Mouse (Mus musculus): ENCODE measurements around the gene Gsc.
"Not testable (repeated sequence)": the region's sequence is repeated elsewhere in the genome, so short reads cannot be mapped to it uniquely, and the experiment has no call there.

The Gsc gene

DNA sequence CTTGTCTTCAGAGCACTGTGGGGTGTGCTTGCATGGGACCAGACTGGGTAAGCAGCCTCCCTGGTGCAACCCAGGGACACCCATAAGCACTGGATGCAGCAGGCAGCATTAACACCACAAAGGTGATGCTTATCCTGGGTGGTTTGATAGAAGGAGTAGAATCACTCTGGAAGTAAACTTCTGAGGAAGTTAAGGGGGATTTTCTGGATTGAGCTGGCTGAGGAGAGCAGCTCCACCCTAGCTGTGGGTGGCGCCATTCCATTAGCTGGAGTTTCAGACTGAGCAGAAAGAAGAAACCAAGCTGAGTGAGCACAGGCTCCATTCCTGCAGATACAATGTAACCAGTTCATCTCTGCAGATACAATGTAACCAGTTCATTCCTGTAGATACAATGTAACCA is 20.1 kb downstream of the Gsc start:
- no peak for DNase-seq (ENCODE audit: low spot score in 2 of 2)

- no peak for DNase-seq (ENCODE audit: low spot score in 2 of 2)
Observed at GRCm38 (mm10) chr12:104450257-104450656, 22.9 kb downstream of the Gsc start.

GRCm38 (mm10) chr12:104448099-104448498 is 25.0 kb downstream of the Gsc start:
- DNase-seq (ENCODE audit: low spot score in 2 of 2), result peak; percentile 3 to 15

GRCm38 (mm10) chr12:104447056-104447455 is 26.1 kb downstream of the Gsc start:
- DNase-seq (ENCODE audit: low spot score in 2 of 2), result not testable (repeated sequence)

DNA sequence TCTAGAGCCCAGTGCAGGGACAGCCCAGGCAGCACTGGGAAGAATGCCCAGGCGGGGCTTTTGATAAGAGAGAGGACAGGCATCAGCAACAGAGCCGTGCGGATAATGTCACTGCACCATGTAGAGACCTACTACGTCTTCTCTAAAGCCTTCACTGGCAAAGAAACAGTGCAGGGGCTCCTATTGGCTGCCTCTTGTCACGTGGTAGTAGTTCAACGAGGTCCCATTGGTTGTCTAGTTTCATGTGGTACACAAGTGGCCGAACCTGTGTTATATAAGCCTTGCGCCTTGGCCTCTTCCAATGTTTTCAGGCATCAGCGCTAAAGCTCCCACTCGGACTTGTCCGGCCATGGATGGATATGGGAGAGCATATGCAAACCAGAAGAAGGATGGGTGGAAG is 29.4 kb downstream of the Gsc start:
- no peak for DNase-seq (ENCODE audit: low spot score in 2 of 2)

GRCm38 (mm10) chr12:104440087-104440760 is 32.9 kb downstream of the Gsc start:
- DNase-seq (ENCODE audit: low spot score in 2 of 2), result peak in 1 of 2 experiments; percentile 37

GRCm38 (mm10) chr12:104433951-104434735 is 39.0 kb downstream of the Gsc start:
- DNase-seq (ENCODE audit: low spot score in 2 of 2), result no peak

- DNase-seq (ENCODE audit: low spot score in 2 of 2), result no peak
Observed at GRCm38 (mm10) chr12:104433214-104433613, 39.9 kb downstream of the Gsc start.

GRCm38 (mm10) chr12:104431359-104431758 is 41.8 kb downstream of the Gsc start:
- DNase-seq (ENCODE audit: low spot score in 2 of 2), result no peak

DNA sequence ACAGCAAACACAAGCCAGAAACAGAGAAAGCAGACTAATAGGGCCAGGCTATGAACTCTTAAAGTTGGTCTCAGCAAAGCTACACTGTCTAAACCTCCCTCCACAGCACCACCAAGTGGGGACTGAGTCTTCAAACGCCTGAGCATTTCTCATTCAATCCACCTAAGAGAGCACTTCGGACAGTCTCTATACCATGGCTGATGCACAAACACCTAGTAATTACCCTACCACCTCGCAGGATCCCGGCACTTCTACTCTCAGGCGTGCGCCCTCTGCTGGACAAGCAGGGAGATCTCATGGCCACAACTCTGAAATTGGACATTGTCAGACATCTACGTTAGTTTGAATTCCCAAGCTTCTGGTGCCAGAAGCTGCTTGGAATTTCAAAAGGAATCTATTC is 46.2 kb downstream of the Gsc start:
- peak; percentile 10 to 12 for DNase-seq (ENCODE audit: low spot score in 2 of 2)

DNA sequence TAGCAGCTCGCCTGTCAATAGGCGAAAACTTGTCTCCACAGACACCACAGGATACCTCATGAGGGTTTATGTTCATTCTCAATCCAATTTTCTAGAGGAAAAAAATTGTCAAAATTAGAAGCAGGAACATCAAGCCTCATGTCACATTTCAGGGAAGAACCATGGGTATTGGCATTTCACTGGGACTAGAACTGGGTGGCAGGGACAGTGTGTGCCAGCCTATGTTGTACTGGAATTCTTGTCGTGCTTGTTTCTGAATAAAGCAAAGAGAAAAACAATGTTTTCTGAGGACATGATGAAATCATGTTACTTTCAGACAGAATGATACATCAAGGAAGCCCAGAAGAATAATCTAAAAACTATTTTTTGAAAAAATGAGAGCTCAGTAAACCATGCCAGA is 47.5 kb downstream of the Gsc start:
- DNase-seq (ENCODE audit: low spot score in 2 of 2), result no peak

- no peak for DNase-seq (ENCODE audit: low spot score in 2 of 2)
Observed at GRCm38 (mm10) chr12:104422615-104423392, 50.3 kb downstream of the Gsc start.

Data from natural killer cell, adult 2 months (primary cell).